Mouse (Mus musculus) hindbrain, embryonic 16.5 days (tissue): ENCODE measurements at regions not wholly inside any gene's neighbourhood (a gene's known extent, or its start where the extent isn't known, plus 50 kb on each side); places are given as distances from the start of the nearest gene placed in this dataset.

Experiments used
- ATAC-seq: fragments of 200-750 bp; cut with Nextera tagmentation; 2 replicates; pipeline ENCODE4 v1.8.0; 2017; ENCODE audit warnings: moderate TSS enrichment, moderate library complexity
- H3K27ac ChIP-seq: fragments of 300-500 bp; sonication (generic); 2 replicates; pipeline ENCODE4 v1.5.1; 2014; ENCODE audit warnings: low read depth, mild to moderate bottlenecking, control low read depth, low read length, moderate library complexity
- H3K27me3 ChIP-seq: fragments of 300-500 bp; sonication (generic); replicated peaks from 2 replicates; pipeline ENCODE4 v1.6.1; 2014; ENCODE audit warnings: low read length; ENCODE audit not compliant: control insufficient read depth, insufficient read depth
- H3K36me3 ChIP-seq: fragments of 300-500 bp; sonication (generic); 2 replicates; pipeline ENCODE4 v1.6.1; 2014; ENCODE audit warnings: mild to moderate bottlenecking, low read length, moderate library complexity, mixed read lengths; ENCODE audit not compliant: control insufficient read depth, insufficient read depth
- H3K4me1 ChIP-seq: fragments of 300-500 bp; sonication (generic); 2 replicates; pipeline ENCODE4 v1.6.1; 2014; ENCODE audit warnings: low read depth, low read length; ENCODE audit not compliant: control insufficient read depth, insufficient read depth
- H3K4me2 ChIP-seq: fragments of 300-500 bp; sonication (generic); 2 replicates; pipeline ENCODE4 v1.6.1; 2014; ENCODE audit warnings: mild to moderate bottlenecking, low read length, control low read depth, moderate library complexity
- H3K4me3 ChIP-seq: fragments of 300-500 bp; sonication (generic); 2 replicates; pipeline ENCODE4 v1.5.1; 2014; ENCODE audit warnings: mild to moderate bottlenecking, low read length, control low read depth, moderate library complexity
- H3K9ac ChIP-seq: fragments of 300-500 bp; sonication (generic); 2 replicates; pipeline ENCODE4 v1.6.1; 2014; ENCODE audit warnings: low read depth, mild to moderate bottlenecking, control low read depth, low read length, moderate library complexity
- H3K9me3 ChIP-seq: fragments of 300-500 bp; sonication (generic); 2 replicates; pipeline ENCODE4 v1.6.1; 2014; ENCODE audit warnings: mild to moderate bottlenecking, low read length, moderate library complexity; ENCODE audit not compliant: control insufficient read depth
- WGBS: fragments of 180-500 bp; shearing (Covaris S2); extraction: QIAGEN DNeasy Blood & Tissue Kit; methylation state at CpG from one replicate; pipeline ENCODE4 v1.1.7; 2014; 5-methylcytosine and 5-hydroxymethylcytosine counted together

GRCm38 (mm10) chr10:117477331-117478201, 97.8 kb upstream of the Cpsf6 start:
- Histone ChIP-seq H3K9me3 (peaks cover 4% of the 10 kb centered on the region; the same call in 1 of the 2 replicates), H3K27me3 (no peaks in the 10 kb centered on the region), H3K4me1 (no peaks in the 10 kb centered on the region), H3K4me3 (peak overlapping the region; percentile 12), H3K4me2 (peak overlapping the region; percentile 43), H3K27ac (no peak overlapping the region), H3K36me3 (no peaks in the 10 kb centered on the region), H3K9ac (peak overlapping the region; percentile 43)
- ATAC-seq: no peak
- 73% methylated on average over 12 of the region's 12 CpGs for WGBS

GRCm38 (mm10) chr10:117475086-117475945, 95.5 kb upstream of the Cpsf6 start:
- Histone ChIP-seq H3K4me2 (no peak overlapping the region), H3K9me3 (peaks cover 4% of the 10 kb centered on the region; the same call in 1 of the 2 replicates), H3K36me3 (no peaks in the 10 kb centered on the region), H3K27ac (no peak overlapping the region), H3K4me1 (no peaks in the 10 kb centered on the region), H3K9ac (no peak overlapping the region), H3K27me3 (no peaks in the 10 kb centered on the region), H3K4me3 (no peak overlapping the region)
- ATAC-seq: no peak
- 74% methylated on average over 13 of the region's 13 CpGs for whole genome bisulfite sequencing

- H3K27ac ChIP-seq: no peak overlapping the region
- no peak overlapping the region for H3K9ac ChIP-seq
- no peaks in the 10 kb centered on the region for H3K27me3 ChIP-seq
- no peak overlapping the region for H3K4me3 ChIP-seq
- WGBS: 87% methylated on average over 4 of the region's 4 CpGs
- H3K9me3 ChIP-seq: peaks cover 4% of the 10 kb centered on the region; the same call in 1 of the 2 replicates
- no peaks in the 10 kb centered on the region for H3K4me1 ChIP-seq
- ATAC-seq: no peak
- no peaks in the 10 kb centered on the region for H3K36me3 ChIP-seq
- H3K4me2 ChIP-seq: no peak overlapping the region
Observed at GRCm38 (mm10) chr10:117474351-117475085, 94.7 kb upstream of the Cpsf6 start.

GRCm38 (mm10) chr10:117473471-117473870, 93.7 kb upstream of the Cpsf6 start:
- Histone ChIP-seq H3K27ac (no peak overlapping the region), H3K4me1 (no peaks in the 10 kb centered on the region), H3K9ac (no peak overlapping the region), H3K4me3 (no peak overlapping the region), H3K36me3 (no peaks in the 10 kb centered on the region), H3K4me2 (no peak overlapping the region), H3K27me3 (no peaks in the 10 kb centered on the region), H3K9me3 (peaks cover 4% of the 10 kb centered on the region; the same call in 1 of the 2 replicates)
- no peak for ATAC-seq
- 97% methylated on average over 4 of the region's 4 CpGs for WGBS

- no peak for ATAC-seq
- Histone ChIP-seq H3K9ac (no peak overlapping the region), H3K27ac (no peak overlapping the region), H3K9me3 (peaks cover 4% of the 10 kb centered on the region; the same call in 1 of the 2 replicates), H3K4me1 (no peaks in the 10 kb centered on the region), H3K27me3 (no peaks in the 10 kb centered on the region), H3K4me2 (no peak overlapping the region), H3K4me3 (no peak overlapping the region), H3K36me3 (no peaks in the 10 kb centered on the region)
- WGBS: 92% methylated on average over 4 of the region's 4 CpGs
Observed at GRCm38 (mm10) chr10:117472568-117472930, 92.7 kb upstream of the Cpsf6 start.

- Histone ChIP-seq H3K27ac (no peak overlapping the region), H3K4me3 (no peak overlapping the region), H3K9me3 (peaks cover 4% of the 10 kb centered on the region; the same call in 1 of the 2 replicates), H3K27me3 (no peaks in the 10 kb centered on the region), H3K4me2 (no peak overlapping the region), H3K4me1 (no peaks in the 10 kb centered on the region), H3K36me3 (no peaks in the 10 kb centered on the region), H3K9ac (no peak overlapping the region)
- 70% methylated on average over 11 of the region's 11 CpGs for WGBS
- ATAC-seq: no peak
Observed at GRCm38 (mm10) chr10:117471818-117472567, 92.2 kb upstream of the Cpsf6 start.

- H3K27me3 ChIP-seq: no peaks in the 10 kb centered on the region
- ATAC-seq: no peak
- 63% methylated on average over 8 of the region's 8 CpGs for WGBS
- peaks cover 4% of the 10 kb centered on the region; the same call in 1 of the 2 replicates for H3K9me3 ChIP-seq
- no peak overlapping the region for H3K4me2 ChIP-seq
- no peak overlapping the region for H3K4me3 ChIP-seq
- H3K36me3 ChIP-seq: no peaks in the 10 kb centered on the region
- H3K4me1 ChIP-seq: no peaks in the 10 kb centered on the region
- H3K9ac ChIP-seq: no peak overlapping the region
- H3K27ac ChIP-seq: no peak overlapping the region
Observed at GRCm38 (mm10) chr10:117471036-117471817, 91.4 kb upstream of the Cpsf6 start.

- 90% methylated on average over 2 of the region's 2 CpGs for WGBS
- ATAC-seq: no peak
- Histone ChIP-seq H3K4me1 (no peaks in the 10 kb centered on the region), H3K4me2 (no peak overlapping the region), H3K27me3 (no peaks in the 10 kb centered on the region), H3K9me3 (peaks cover 4% of the 10 kb centered on the region; the same call in 1 of the 2 replicates), H3K9ac (no peak overlapping the region), H3K4me3 (no peak overlapping the region), H3K36me3 (no peaks in the 10 kb centered on the region), H3K27ac (no peak overlapping the region)
Observed at GRCm38 (mm10) chr10:117470481-117470880, 90.7 kb upstream of the Cpsf6 start.
